In the genomic region with DNA sequence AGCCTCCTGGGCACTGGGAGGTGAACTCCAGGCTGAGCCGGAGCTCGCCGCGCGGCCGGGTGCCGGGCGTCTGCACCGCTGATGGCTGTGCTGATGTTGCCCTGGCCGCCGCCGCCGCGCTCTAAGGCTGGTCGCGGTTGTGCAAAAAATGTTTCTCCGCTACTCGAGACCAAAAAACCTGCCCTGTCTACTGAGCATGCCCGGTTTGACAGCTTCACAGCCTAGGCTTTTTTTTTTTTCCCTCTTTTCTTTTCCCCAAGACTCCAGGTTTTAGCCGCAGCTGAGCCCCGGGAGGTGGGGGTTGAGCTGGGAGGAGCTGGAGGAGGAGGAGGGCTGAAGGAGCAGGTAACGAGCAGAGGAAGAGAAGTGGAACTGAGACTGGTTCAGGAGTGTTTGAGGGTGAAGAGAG, we compare ENCODE assay signal across 8 mouse cellular contexts. TPM values are rescaled to one million over a fixed set of nuclear protein-coding genes. Genes with fewer than 3 reads are reported as not detected.
DNase-seq lines count a peak whose midpoint lies in the region; ATAC-seq and TF ChIP-seq lines count a peak whose summit lies in the region.

A gene (minus strand): TSS at position 272 of the 409 bp plus-strand sequence.

- no peak within 1 kb of the TSS for H3K27ac ChIP-seq in gastrocnemius, adult 2 months
- no peak within 1 kb of the TSS for H3K27ac ChIP-seq in forebrain, embryonic 12.5 days
- peak within 1 kb of the TSS; percentile 83 for H3K27ac ChIP-seq in midbrain, embryonic 16.5 days (ENCODE audit: low read length)

- no peaks in the 10 kb centered on the region for H3K4me1 ChIP-seq in forebrain, embryonic 12.5 days
- no peaks in the 10 kb centered on the region for H3K4me1 ChIP-seq in midbrain, embryonic 16.5 days (ENCODE audit: control insufficient read depth, insufficient read depth, low read length)

- no peak for TF ChIP-seq CTCF in gastrocnemius, adult 2 months (IDR thresholded peaks at IDR 0.05)
- TF ChIP-seq CTCF in brain, embryonic 14.5 days (IDR thresholded peaks at IDR 0.05; ENCODE audit: borderline replicate concordance, extremely low read depth, insufficient read depth, insufficient read length): no peak

- ATAC-seq in forebrain, embryonic 12.5 days (ENCODE audit: low FRiP score): peak; percentile 66; the same call in 1 of the 2 replicates
- peak; percentile 79 for ATAC-seq in midbrain, embryonic 16.5 days
- no peak for ATAC-seq in CD4-positive, CD25-positive, alpha-beta regulatory T cell, adult 4 months

- peak within 1 kb of the TSS; percentile 47 for H3K4me3 ChIP-seq in gastrocnemius, adult 2 months
- peak within 1 kb of the TSS; percentile 40 for H3K4me3 ChIP-seq in forebrain, embryonic 12.5 days (replicated peaks)
- peak within 1 kb of the TSS; percentile 52 for H3K4me3 ChIP-seq in midbrain, embryonic 16.5 days (ENCODE audit: low read depth, low read length)

- TF ChIP-seq POLR2A in brain, embryonic 14.5 days (IDR thresholded peaks at IDR 0.05; ENCODE audit: borderline replicate concordance, extremely low read depth, insufficient read depth, insufficient read length, poor library complexity, severe bottlenecking): no peak

- intact Hi-C loops in gastrocnemius, adult 2 months (cut with DNase I): no loop called here

- peak within 1 kb of the TSS; percentile 33; the same call in 1 of the 2 replicates for H3K9ac ChIP-seq in forebrain, embryonic 12.5 days
- H3K9ac ChIP-seq in midbrain, embryonic 16.5 days (ENCODE audit: low read depth, low read length): peak within 1 kb of the TSS; percentile 65

- H3K9me3 ChIP-seq in forebrain, embryonic 12.5 days: no peaks in the 10 kb centered on the region
- H3K9me3 ChIP-seq in midbrain, embryonic 16.5 days (replicated peaks; ENCODE audit: control insufficient read depth, low read length, poor library complexity, severe bottlenecking): no peaks in the 10 kb centered on the region

- WGBS in forebrain, embryonic 12.5 days: 29% methylated on average over 22 of the region's 22 CpGs
- 22% methylated on average over 21 of the region's 22 CpGs for WGBS in midbrain, embryonic 16.5 days

- H3K27me3 ChIP-seq in forebrain, embryonic 12.5 days: peaks cover 13% of the 10 kb centered on the region
- H3K27me3 ChIP-seq in midbrain, embryonic 16.5 days (ENCODE audit: control insufficient read depth, insufficient read depth, low read depth, low read length): no peaks in the 10 kb centered on the region

- no peak for DNase-seq in gastrocnemius, adult 2 months
- DNase-seq in gastrocnemius, adult 18-20 months (ENCODE audit: low spot score): no peak
- peak; percentile 83 for DNase-seq in brain, embryonic 14.5 days (ENCODE audit: low read depth)
- DNase-seq in layer of hippocampus, adult 9-11 months: peak; percentile 36
- DNase-seq in spleen, adult 12 weeks (ENCODE audit: low spot score): no peak

- peak within 1 kb of the TSS; percentile 65 for H3K4me2 ChIP-seq in forebrain, embryonic 12.5 days
- H3K4me2 ChIP-seq in midbrain, embryonic 16.5 days (ENCODE audit: low read length): peak within 1 kb of the TSS; percentile 64

- H3K36me3 ChIP-seq in forebrain, embryonic 12.5 days (replicated peaks): no peaks in the 10 kb centered on the region
- no peaks in the 10 kb centered on the region for H3K36me3 ChIP-seq in midbrain, embryonic 16.5 days (ENCODE audit: control insufficient read depth, insufficient read depth, low read length)

RNA-seq across cellular contexts. Expression of the gene that starts here (rescaled TPM):
- total RNA-seq in gastrocnemius, adult 2 months (2021): not detected
- not detected for total RNA-seq in gastrocnemius, adult 18-20 months (2021)
- 14.1 and 21.3 TPM in 2 replicates for polyA plus RNA-seq in brain, embryonic 14.5 days (2012; rRNA removed)
- polyA plus RNA-seq in forebrain, embryonic 12.5 days (2016; fragmentation: Nextera tagmentation; extraction: Ambion mirVana): 5.8 and 6.8 TPM in 2 replicates
- 42.2 and 42.5 TPM in 2 replicates for polyA plus RNA-seq in midbrain, embryonic 16.5 days (2015; fragmentation: Nextera tagmentation; extraction: Ambion mirVana)
- under 1 TPM; 0.04 to 0.19 TPM for polyA plus RNA-seq in CD4-positive, CD25-positive, alpha-beta regulatory T cell, adult 4 months (2017; shearing (Covaris generic))

Comparison
In these comparisons a context has a peak if more than half of its experiments do, and no peak if none do; other contexts are left out.
1. DNase-seq: peak in brain, embryonic 14.5 days (single experiment) and layer of hippocampus, adult 9-11 months (single experiment); none in gastrocnemius, adult 2 months (single experiment), gastrocnemius, adult 18-20 months (single experiment) and spleen, adult 12 weeks (single experiment).
2. Peak in every context shown above with its lines, with median percentiles within 50 percentile points of each other: H3K4me3 ChIP-seq.